Comparison of ENCODE assay signal across 19 mouse cellular contexts in the genomic region with DNA sequence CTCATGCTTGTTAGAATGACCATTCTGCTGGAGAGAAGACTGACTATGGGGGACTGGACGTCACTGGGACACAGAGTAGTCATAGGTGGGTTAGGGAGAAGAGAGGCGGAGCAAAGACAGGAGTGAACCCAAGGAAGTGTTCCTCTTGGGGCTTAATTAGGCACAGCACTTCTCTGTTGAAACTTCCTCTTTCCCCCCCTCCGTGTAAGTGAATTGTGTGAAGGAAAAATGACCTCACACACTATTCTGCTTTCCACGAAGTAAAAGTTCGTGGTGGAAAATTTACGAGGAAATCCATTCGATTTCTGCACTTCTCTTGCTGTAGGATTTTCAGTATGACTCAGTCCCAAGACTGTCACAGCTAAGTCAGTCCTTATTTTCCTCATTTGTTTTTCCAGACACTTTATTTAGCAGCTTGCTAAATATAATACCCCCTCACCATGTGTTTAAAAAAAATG. TPM values are rescaled to one million over a fixed set of nuclear protein-coding genes. Genes with fewer than 3 reads are reported as not detected.
A peak's percentile ranks its signal among the peaks of the same experiment; 100 is the strongest.
DNase-seq lines count a peak whose midpoint lies in the region; ATAC-seq and TF ChIP-seq lines count a peak whose summit lies in the region.
"Had no signal": no experiment of that assay in that cellular context is flagged by ENCODE, and none has a peak within 500 bp of the region (broad histone marks: within the 10 kb centered on the region; RNA-seq: fewer than 3 reads in every experiment).

No protein-coding gene starts in this region.

- WGBS in liver, adult 2 months = 78% methylated on average over 7 of the region's 7 CpGs
- WGBS in lung, embryonic 16.5 days = 53% methylated on average over 7 of the region's 7 CpGs

- H3K4me2 ChIP-seq in lung, embryonic 16.5 days (ENCODE audit: low read depth, low read length) = no peak overlapping the region
- H3K4me2 ChIP-seq: kidney, embryonic 15.5 days; limb, embryonic 15.5 days; neural tube, embryonic 13.5 days had no signal

- no peaks in the 10 kb centered on the region for H3K9me3 ChIP-seq in MEL (replicated peaks; ENCODE audit: insufficient read depth, low read length)
- no peaks in the 10 kb centered on the region for H3K9me3 ChIP-seq in lung, embryonic 16.5 days (ENCODE audit: control insufficient read depth, low read length)
- H3K9me3 ChIP-seq: embryonic facial prominence, embryonic 10.5 days; kidney, embryonic 15.5 days; limb, embryonic 15.5 days; megakaryocyte, embryonic 14.5 days; neural tube, embryonic 13.5 days had no signal

- TF ChIP-seq CTCF in liver, adult 2 months (IDR thresholded peaks at IDR 0.05; ENCODE audit: low read depth, low read length) = no peak
- no peak for TF ChIP-seq CTCF in MEL (IDR thresholded peaks at IDR 0.05 in 2 of 3, conservative IDR thresholded peaks at IDR 0.05 in 1 of 3; ENCODE audit: control insufficient read depth in 1 of 3, insufficient read depth in 1 of 3, low read depth in 2 of 3, low read length in 3 of 3, poor library complexity in 1 of 3, severe bottlenecking in 1 of 3)

- no peaks in the 10 kb centered on the region for H3K4me1 ChIP-seq in liver, adult 2 months (ENCODE audit: control insufficient read depth, insufficient read depth, low read length)
- H3K4me1 ChIP-seq in MEL (ENCODE audit: control insufficient read depth in 1 of 2, insufficient read depth in 2 of 2, low read length in 2 of 2) = 0 out of 4 replicates have a peak, but pooled peaks cover 0 to 6% of the 10 kb centered on the region in 2 experiments
- H3K4me1 ChIP-seq in lung, embryonic 16.5 days (replicated peaks; ENCODE audit: control insufficient read depth, insufficient read depth, low read length) = 0 out of 2 replicates have a peak, but pooled peaks cover 3% of the 10 kb centered on the region
- H3K4me1 ChIP-seq: kidney, embryonic 15.5 days; limb, embryonic 15.5 days; megakaryocyte, embryonic 14.5 days; neural tube, embryonic 13.5 days had no signal

- H3K27ac ChIP-seq in liver, adult 2 months (replicated peaks; ENCODE audit: insufficient read depth, low read depth, low read length) = no peak overlapping the region
- H3K27ac ChIP-seq in MEL (ENCODE audit: control insufficient read depth, low read depth, low read length) = no peak overlapping the region
- H3K27ac ChIP-seq in lung, embryonic 16.5 days (ENCODE audit: low read length) = no peak overlapping the region
- H3K27ac ChIP-seq: embryonic facial prominence, embryonic 10.5 days; kidney, embryonic 15.5 days; limb, embryonic 15.5 days; neural tube, embryonic 13.5 days; stomach, postnatal 0 days had no signal

- DNase-seq in liver, adult 2 months (ENCODE audit: extremely low read depth, low read depth, low spot score) = peak; percentile 29
- DNase-seq in liver (no peak), MEL (ENCODE audit: low read depth, low spot score) (peak; percentile 67)
- no peak for DNase-seq in thymus, postnatal 0 days (ENCODE audit: low spot score)
- DNase-seq in layer of hippocampus, postnatal 14 days (ENCODE audit: low spot score in 2 of 2) = no peak
- DNase-seq: adrenal gland, postnatal 10 days; cerebellum, adult 8-10 months; right cerebral cortex, postnatal 4 days; thymus, postnatal 4 days had no signal

- H3K9ac ChIP-seq in liver, adult 2 months (ENCODE audit: low read depth, low read length) = no peak overlapping the region
- no peak overlapping the region for H3K9ac ChIP-seq in MEL (ENCODE audit: control insufficient read depth, low read depth, low read length, poor library complexity, severe bottlenecking)
- H3K9ac ChIP-seq in lung, embryonic 16.5 days (ENCODE audit: low read length) = no peak overlapping the region
- H3K9ac ChIP-seq: kidney, embryonic 15.5 days; limb, embryonic 15.5 days; neural tube, embryonic 13.5 days had no signal

- no peak for TF ChIP-seq RAD21 in MEL (IDR thresholded peaks at IDR 0.05; ENCODE audit: low read depth, low read length)

- TF ChIP-seq POLR2A in liver, adult 2 months (IDR thresholded peaks at IDR 0.05; ENCODE audit: extremely low read depth, insufficient read depth, low read length) = no peak
- no peak for TF ChIP-seq POLR2A in MEL (IDR thresholded peaks at IDR 0.05; ENCODE audit: control insufficient read depth in 1 of 2, insufficient read depth in 1 of 2, low read depth in 1 of 2, low read length in 2 of 2, poor library complexity in 1 of 2)

- no peak overlapping the region for H3K4me3 ChIP-seq in liver, adult 2 months (ENCODE audit: insufficient read depth, low read depth, low read length)
- H3K4me3 ChIP-seq in MEL (ENCODE audit: control insufficient read depth in 1 of 2, insufficient read depth in 1 of 2, low read depth in 2 of 2, low read length in 2 of 2) = no peak overlapping the region
- H3K4me3 ChIP-seq in lung, embryonic 16.5 days (ENCODE audit: low read length) = no peak overlapping the region
- H3K4me3 ChIP-seq: embryonic facial prominence, embryonic 10.5 days; erythroblast, embryonic 14.5 days; kidney, embryonic 15.5 days; limb, embryonic 15.5 days; megakaryocyte, embryonic 14.5 days; neural tube, embryonic 13.5 days had no signal

- no peaks in the 10 kb centered on the region for H3K79me2 ChIP-seq in liver, adult 2 months (ENCODE audit: control insufficient read depth, insufficient read depth, low read length)
- no peaks in the 10 kb centered on the region for H3K79me2 ChIP-seq in MEL (ENCODE audit: control insufficient read depth, insufficient read depth, low read length, poor library complexity)

- TF ChIP-seq EP300 in MEL (IDR thresholded peaks at IDR 0.05; ENCODE audit: low read depth in 1 of 2, low read length in 2 of 2) = no peak; a peak in 1 of 4 replicates

- peak; percentile 65; the same call in 1 of the 2 replicates for ATAC-seq in lung, embryonic 16.5 days (ENCODE audit: low read depth)
- peak; percentile 87 for ATAC-seq in neutrophil, adult 5-6 weeks (ENCODE audit: extremely low read depth, insufficient number of reproducible peaks, low FRiP score, poor library complexity, severe bottlenecking)
- ATAC-seq: forebrain, embryonic 16.5 days had no signal

- H3K36me3 ChIP-seq in liver, adult 2 months (ENCODE audit: control insufficient read depth, insufficient read depth, low read length) = no peaks in the 10 kb centered on the region
- H3K36me3 ChIP-seq in MEL (ENCODE audit: control insufficient read depth in 1 of 2, insufficient read depth in 2 of 2, low read length in 2 of 2) = peaks cover 0 to 5% of the 10 kb centered on the region in 2 experiments; a peak in 2 of 4 replicates
- H3K36me3 ChIP-seq in lung, embryonic 16.5 days (ENCODE audit: control insufficient read depth, insufficient read depth, low read length) = no peaks in the 10 kb centered on the region
- H3K36me3 ChIP-seq: embryonic facial prominence, embryonic 10.5 days; kidney, embryonic 15.5 days; limb, embryonic 15.5 days; neural tube, embryonic 13.5 days had no signal

- H3K27me3 ChIP-seq in liver, adult 2 months (ENCODE audit: control insufficient read depth, insufficient read depth, low read length) = no peaks in the 10 kb centered on the region
- H3K27me3 ChIP-seq in MEL (ENCODE audit: control insufficient read depth in 1 of 2, insufficient read depth in 2 of 2, low read length in 2 of 2) = no peaks in the 10 kb centered on the region
- H3K27me3 ChIP-seq in lung, embryonic 16.5 days (ENCODE audit: control insufficient read depth, insufficient read depth, low read depth, low read length) = no peaks in the 10 kb centered on the region
- H3K27me3 ChIP-seq: kidney, embryonic 15.5 days; limb, embryonic 15.5 days; megakaryocyte, embryonic 14.5 days; neural tube, embryonic 13.5 days had no signal

TF ChIP-seq in MEL, 35 proteins besides CTCF, POLR2A, EP300 and RAD21:
- 0 out of 2 replicates have a peak, but pooled peaks have one; percentile 13 for TF ChIP-seq ETS1 (IDR thresholded peaks at IDR 0.05; ENCODE audit: low read depth, low read length)
- TF ChIP-seq USF2 (IDR thresholded peaks at IDR 0.05; ENCODE audit: borderline replicate concordance in 1 of 2, insufficient read depth in 1 of 2, low read depth in 1 of 2, low read length in 2 of 2) = no peak

RNA-seq across cellular contexts. Expression of a gene that starts 49.9 kb away (rescaled TPM):
- 8.5 and 10.0 TPM in 2 replicates for total RNA-seq in liver, adult 2 months (2014; rRNA removed)
- 7.0 and 7.8 TPM in 2 replicates for polyA plus RNA-seq in liver, adult 2 months (2012; rRNA removed)
- 16.4 and 19.3 TPM in 2 replicates for total RNA-seq in MEL (2012; rRNA removed)
- polyA plus RNA-seq in MEL (2012; ENCODE audit: insufficient read depth in 1 of 2, insufficient read length in 2 of 2, low read depth in 1 of 2, low replicate concordance in 2 of 2, missing spikeins in 1 of 2) = 10 to 100 TPM; 16.9 to 86.9 TPM
- polyA plus RNA-seq in lung, embryonic 16.5 days (2015; fragmentation: Nextera tagmentation; extraction: Ambion mirVana) = 55.2 and 58.5 TPM in 2 replicates
- 12.9 and 15.0 TPM in 2 replicates for total RNA-seq in neutrophil, adult 5-6 weeks (2017)
- 33.2 and 33.3 TPM in 2 replicates for polyA plus RNA-seq in thymus, postnatal 0 days (2015; fragmentation: Nextera tagmentation; extraction: Ambion mirVana)
- total RNA-seq in layer of hippocampus, postnatal 14 days (2021) = 10 to 100 TPM; 38.0 to 40.9 TPM

Comparison
In these comparisons a context has a peak if more than half of its experiments do, and no peak if none do; other contexts are left out.
1. DNase-seq: peak in liver, adult 2 months (single experiment) and MEL (single experiment); none in liver (single experiment), thymus, postnatal 0 days (single experiment) and layer of hippocampus, postnatal 14 days (0 of 2).